Mouse (Mus musculus) liver, embryonic 16.5 days (tissue): Measurements from ENCODE around the gene Eif4g3. TPM values are rescaled to one million over a fixed set of nuclear protein-coding genes. Genes with fewer than 3 reads are reported as not detected.

Experiments used
- ATAC-seq: fragments of 200-750 bp; cut with Nextera tagmentation; 2 replicates; pipeline ENCODE4 v1.8.0; 2017; ENCODE audit warnings: low read depth, mild to moderate bottlenecking, moderate number of reproducible peaks, moderate library complexity
- H3K27ac ChIP-seq: fragments of 300-500 bp; sonication (generic); 2 replicates; pipeline ENCODE4 v1.5.1; 2014; ENCODE audit warnings: mild to moderate bottlenecking, low read length
- H3K27me3 ChIP-seq: fragments of 300-500 bp; sonication (generic); 2 replicates; pipeline ENCODE4 v1.6.1; 2014; ENCODE audit warnings: low read depth, low read length, mixed read lengths; ENCODE audit not compliant: control insufficient read depth, insufficient read depth
- H3K36me3 ChIP-seq: fragments of 300-500 bp; sonication (generic); 2 replicates; pipeline ENCODE4 v1.6.1; 2014; ENCODE audit warnings: mild to moderate bottlenecking; ENCODE audit not compliant: control insufficient read depth, insufficient read depth
- H3K4me1 ChIP-seq: fragments of 300-500 bp; sonication (generic); 2 replicates; pipeline ENCODE4 v1.6.1; 2014; ENCODE audit warnings: low read depth, low read length, mixed read lengths; ENCODE audit not compliant: control insufficient read depth
- H3K4me2 ChIP-seq: fragments of 300-500 bp; sonication (generic); 2 replicates; pipeline ENCODE4 v1.6.1; 2014; ENCODE audit warnings: low read depth, low read length, mixed read lengths
- H3K4me3 ChIP-seq: fragments of 300-500 bp; sonication (generic); 2 replicates; pipeline ENCODE4 v1.5.1; 2014; ENCODE audit warnings: low read depth, mild to moderate bottlenecking, low read length
- H3K9ac ChIP-seq: fragments of 300-500 bp; sonication (generic); 2 replicates; pipeline ENCODE4 v1.6.1; 2014; ENCODE audit warnings: low read depth, low read length
- H3K9me3 ChIP-seq: fragments of 300-500 bp; sonication (generic); replicated peaks from 2 replicates; pipeline ENCODE4 v1.6.1; 2016; ENCODE audit warnings: low read length; ENCODE audit not compliant: control insufficient read depth
- WGBS: fragments of 180-500 bp; shearing (Covaris S2); extraction: QIAGEN DNeasy Blood & Tissue Kit; methylation state at CpG from one replicate; pipeline ENCODE4 v1.1.7; 2014; ENCODE audit not compliant: insufficient replicate concordance; 5-methylcytosine and 5-hydroxymethylcytosine counted together
- polyA plus RNA-seq: library from polyadenylated mRNA; unstranded; fragments of >200 nt; fragmentation: Nextera tagmentation; extraction: Ambion mirVana; gene quantifications from 2 replicates; pipeline ENCODE4 v1.2.1, GENCODE M21; 2015

Gene Eif4g3
- polyA plus RNA-seq, 1 experiment from 2014 or later = 6.4 TPM

- Histone ChIP-seq H3K36me3 (peaks cover 12% of the 10 kb centered on the region), H3K9ac (peak overlapping the region; percentile 92), H3K27me3 (peaks cover 5% of the 10 kb centered on the region; the same call in 1 of the 2 replicates), H3K4me1 (peaks cover 24% of the 10 kb centered on the region), H3K4me3 (peak overlapping the region; percentile 87), H3K9me3 (no peaks in the 10 kb centered on the region), H3K4me2 (peak overlapping the region; percentile 98), H3K27ac (peak overlapping the region; percentile 76; the same call in 1 of the 2 replicates)
- WGBS = 28% methylated on average over 12 of the region's 12 CpGs
- no peak for ATAC-seq
Measured at GRCm38 (mm10) chr4:137994562-137995336, 1.9 kb downstream of the Eif4g3 start.

GRCm38 (mm10) chr4:137995399-137995798 lies 2.6 kb downstream of the Eif4g3 start:
- Histone ChIP-seq H3K4me2 (peak overlapping the region; percentile 98), H3K36me3 (peaks cover 12% of the 10 kb centered on the region), H3K9ac (0 out of 2 replicates have a peak overlapping the region, but pooled peaks have one; percentile 1), H3K4me1 (peaks cover 24% of the 10 kb centered on the region), H3K9me3 (no peaks in the 10 kb centered on the region), H3K27me3 (peaks cover 5% of the 10 kb centered on the region; the same call in 1 of the 2 replicates), H3K27ac (no peak overlapping the region), H3K4me3 (peak overlapping the region; percentile 24; the same call in 1 of the 2 replicates)
- ATAC-seq = no peak
- 77% methylated on average over 12 of the region's 12 CpGs for WGBS

- H3K4me2 ChIP-seq = no peak overlapping the region
- H3K27me3 ChIP-seq = no peaks in the 10 kb centered on the region
- 81% methylated on average over 4 of the region's 4 CpGs for WGBS
- no peak overlapping the region for H3K9ac ChIP-seq
- no peaks in the 10 kb centered on the region for H3K9me3 ChIP-seq
- no peak overlapping the region for H3K27ac ChIP-seq
- ATAC-seq = no peak
- peaks cover 18% of the 10 kb centered on the region for H3K4me1 ChIP-seq
- H3K36me3 ChIP-seq = peaks cover 12% of the 10 kb centered on the region
- H3K4me3 ChIP-seq = no peak overlapping the region
Measured at GRCm38 (mm10) chr4:137998232-137998631, 5.4 kb downstream of the Eif4g3 start.

GRCm38 (mm10) chr4:138000682-138001081 lies 7.9 kb downstream of the Eif4g3 start:
- Histone ChIP-seq H3K27me3 (no peaks in the 10 kb centered on the region), H3K4me1 (peaks cover 6% of the 10 kb centered on the region), H3K9ac (no peak overlapping the region), H3K4me3 (no peak overlapping the region), H3K27ac (no peak overlapping the region), H3K36me3 (peaks cover 12% of the 10 kb centered on the region), H3K9me3 (no peaks in the 10 kb centered on the region), H3K4me2 (no peak overlapping the region)
- WGBS = 62% methylated on average over 7 of the region's 7 CpGs
- ATAC-seq = no peak

GRCm38 (mm10) chr4:138003909-138004610 lies 11.2 kb downstream of the Eif4g3 start:
- H3K9ac ChIP-seq = no peak overlapping the region
- peak; percentile 53; the same call in 1 of the 2 replicates for ATAC-seq
- H3K27me3 ChIP-seq = no peaks in the 10 kb centered on the region
- no peaks in the 10 kb centered on the region for H3K4me1 ChIP-seq
- H3K4me3 ChIP-seq = no peak overlapping the region
- 73% methylated on average over 11 of the region's 11 CpGs for WGBS
- no peaks in the 10 kb centered on the region; the same call in none of the 2 replicates for H3K36me3 ChIP-seq
- no peak overlapping the region for H3K4me2 ChIP-seq
- no peak overlapping the region for H3K27ac ChIP-seq
- no peaks in the 10 kb centered on the region for H3K9me3 ChIP-seq

GRCm38 (mm10) chr4:138005781-138006180 lies 13.0 kb downstream of the Eif4g3 start:
- Histone ChIP-seq H3K36me3 (no peaks in the 10 kb centered on the region), H3K4me1 (no peaks in the 10 kb centered on the region), H3K9ac (no peak overlapping the region), H3K4me2 (no peak overlapping the region), H3K9me3 (no peaks in the 10 kb centered on the region), H3K4me3 (no peak overlapping the region), H3K27ac (no peak overlapping the region), H3K27me3 (no peaks in the 10 kb centered on the region)
- 77% methylated on average over 1 of the region's 1 CpGs for WGBS
- no peak for ATAC-seq

- WGBS = 68% methylated on average over 9 of the region's 9 CpGs
- ATAC-seq = no peak
- Histone ChIP-seq H3K9me3 (no peaks in the 10 kb centered on the region), H3K9ac (no peak overlapping the region), H3K4me3 (no peak overlapping the region), H3K4me1 (no peaks in the 10 kb centered on the region), H3K36me3 (no peaks in the 10 kb centered on the region), H3K4me2 (no peak overlapping the region), H3K27ac (no peak overlapping the region), H3K27me3 (no peaks in the 10 kb centered on the region)
Measured at GRCm38 (mm10) chr4:138006951-138007613, 14.3 kb downstream of the Eif4g3 start.

- no peaks in the 10 kb centered on the region for H3K27me3 ChIP-seq
Measured at GRCm38 (mm10) chr4:138008646-138009045, 15.8 kb downstream of the Eif4g3 start.

More at GRCm38 (mm10) chr4:138008646-138009045, 15.8 kb downstream of the Eif4g3 start:
- H3K36me3 ChIP-seq = no peaks in the 10 kb centered on the region
- H3K4me2 ChIP-seq = no peak overlapping the region
- H3K4me1 ChIP-seq = no peaks in the 10 kb centered on the region
- H3K9me3 ChIP-seq = no peaks in the 10 kb centered on the region
- ATAC-seq = no peak
- H3K4me3 ChIP-seq = no peak overlapping the region
- 87% methylated on average over 6 of the region's 6 CpGs for WGBS
- no peak overlapping the region for H3K27ac ChIP-seq
- no peak overlapping the region for H3K9ac ChIP-seq
